Mouse (Mus musculus): ENCODE data around the gene Mycbpap.

Gene Mycbpap

GRCm38 (mm10) chr11:94528879-94529278 is 7.3 kb upstream of the Mycbpap start:
- DNase-seq (ENCODE audit: low read depth), result no peak

- DNase-seq (ENCODE audit: low read depth), result no peak
Observed at GRCm38 (mm10) chr11:94526171-94526879, 4.8 kb upstream of the Mycbpap start.

- no peak for DNase-seq (ENCODE audit: low read depth)
Observed at GRCm38 (mm10) chr11:94513452-94513851, 8.1 kb downstream of the Mycbpap start.

GRCm38 (mm10) chr11:94508976-94509375 is 12.6 kb downstream of the Mycbpap start:
- DNase-seq (ENCODE audit: low read depth), result no peak

- DNase-seq (ENCODE audit: low read depth), result no peak
Observed at GRCm38 (mm10) chr11:94501482-94501881, 20.1 kb downstream of the Mycbpap start.

- DNase-seq (ENCODE audit: low read depth), result no peak
Observed at GRCm38 (mm10) chr11:94500362-94500761, 21.2 kb downstream of the Mycbpap start.

GRCm38 (mm10) chr11:94499661-94500152 is 21.8 kb downstream of the Mycbpap start, which contains the start of gene Epn3:
Epn3 (minus strand) TSS chr11:94499974.
- DNase-seq (ENCODE audit: low read depth), result no peak

- DNase-seq (ENCODE audit: low read depth), result no peak
Observed at GRCm38 (mm10) chr11:94499035-94499434, 22.5 kb downstream of the Mycbpap start.

GRCm38 (mm10) chr11:94498093-94498996 is 23.2 kb downstream of the Mycbpap start:
- DNase-seq (ENCODE audit: low read depth), result no peak

- no peak for DNase-seq (ENCODE audit: low read depth)
Observed at GRCm38 (mm10) chr11:94495415-94495814, 26.1 kb downstream of the Mycbpap start.

GRCm38 (mm10) chr11:94491749-94492099 is 29.8 kb downstream of the Mycbpap start:
- no peak for DNase-seq (ENCODE audit: low read depth)

GRCm38 (mm10) chr11:94491035-94491748 is 30.4 kb downstream of the Mycbpap start:
- peak; percentile 50 for DNase-seq (ENCODE audit: low read depth)

GRCm38 (mm10) chr11:94489745-94490144 is 31.8 kb downstream of the Mycbpap start:
- DNase-seq (ENCODE audit: low read depth), result no peak

GRCm38 (mm10) chr11:94488767-94489533 is 32.6 kb downstream of the Mycbpap start:
- DNase-seq (ENCODE audit: low read depth), result no peak

- DNase-seq (ENCODE audit: low read depth), result peak; percentile 61
Observed at GRCm38 (mm10) chr11:94486001-94486400, 35.5 kb downstream of the Mycbpap start, which contains the start of gene Spata20. Spata20 (minus strand) TSS chr11:94486179.

GRCm38 (mm10) chr11:94485223-94485622 is 36.3 kb downstream of the Mycbpap start:
- DNase-seq (ENCODE audit: low read depth), result no peak

GRCm38 (mm10) chr11:94484636-94485035 is 36.9 kb downstream of the Mycbpap start:
- no peak for DNase-seq (ENCODE audit: low read depth)

- DNase-seq (ENCODE audit: low read depth), result no peak
Observed at GRCm38 (mm10) chr11:94483921-94484320, 37.6 kb downstream of the Mycbpap start.

- DNase-seq (ENCODE audit: low read depth), result no peak
Observed at GRCm38 (mm10) chr11:94483436-94483835, 38.1 kb downstream of the Mycbpap start.

GRCm38 (mm10) chr11:94482738-94483137 is 38.8 kb downstream of the Mycbpap start:
- DNase-seq (ENCODE audit: low read depth), result no peak

GRCm38 (mm10) chr11:94481963-94482362 is 39.6 kb downstream of the Mycbpap start:
- DNase-seq (ENCODE audit: low read depth), result no peak

Data from c-Kit-positive CD71-negative TER-119-negative erythroid progenitor cells, embryonic 14.5 days (primary cell).